In genomic region chr9:103363088-103363487, GRCm38 (mm10) we compare ENCODE assay signal across 9 mouse cellular contexts. TPM values are rescaled to one million over a fixed set of nuclear protein-coding genes. Genes with fewer than 3 reads are reported as not detected.
DNase-seq lines count a peak whose midpoint lies in the region; ATAC-seq and TF ChIP-seq lines count a peak whose summit lies in the region.
"Had no signal": no experiment of that assay in that cellular context is flagged by ENCODE, and none has a peak within 500 bp of the region (broad histone marks: within the 10 kb centered on the region; RNA-seq: fewer than 3 reads in every experiment).

No protein-coding gene starts in this region.

- TF ChIP-seq POLR2A in bone marrow macrophage, adult 2 months (IDR thresholded peaks at IDR 0.05; ENCODE audit: borderline replicate concordance, low read depth, low read length) = no peak

- H3K4me2 ChIP-seq in heart, embryonic 16.5 days (ENCODE audit: low read depth, low read length) = peak overlapping the region; percentile 82
- H3K4me2 ChIP-seq in hindbrain, embryonic 15.5 days = peak overlapping the region; percentile 77
- H3K4me2 ChIP-seq in midbrain, embryonic 12.5 days (replicated peaks) = peak overlapping the region; percentile 72

- intact Hi-C loops in left cerebral cortex, adult 2 months (cut with DNase I) = loop anchor here (5.0 to 10.0 kb wide), 4 partner anchors 56 to 642 kb away; partner anchors contain the start of genes 1300017J02Rik, Nphp3, Tmem108 and Topbp1

- no peak overlapping the region; the same call in 1 of the 2 replicates for H3K27ac ChIP-seq in heart, embryonic 16.5 days (ENCODE audit: low read length)
- no peak overlapping the region for H3K27ac ChIP-seq in bone marrow macrophage, adult 2 months (ENCODE audit: insufficient read depth, low read depth, low read length)
- no peak overlapping the region for H3K27ac ChIP-seq in hindbrain, embryonic 15.5 days (replicated peaks)
- H3K27ac ChIP-seq in midbrain, embryonic 12.5 days (replicated peaks) = no peak overlapping the region
- H3K27ac ChIP-seq in left cerebral cortex, adult 2 months = no peak overlapping the region

- H3K4me1 ChIP-seq in heart, embryonic 16.5 days (ENCODE audit: control insufficient read depth, insufficient read depth, low read length) = peaks cover 36% of the 10 kb centered on the region
- peaks cover 20% of the 10 kb centered on the region for H3K4me1 ChIP-seq in bone marrow macrophage, adult 2 months (ENCODE audit: control insufficient read depth, insufficient read depth, low read length)
- H3K4me1 ChIP-seq in hindbrain, embryonic 15.5 days (replicated peaks) = peaks cover 33% of the 10 kb centered on the region
- H3K4me1 ChIP-seq in midbrain, embryonic 12.5 days = peaks cover 21% of the 10 kb centered on the region

- peaks cover 18% of the 10 kb centered on the region for H3K36me3 ChIP-seq in heart, embryonic 16.5 days (ENCODE audit: control insufficient read depth, insufficient read depth)
- peaks cover 10% of the 10 kb centered on the region for H3K36me3 ChIP-seq in hindbrain, embryonic 15.5 days
- peaks cover 22% of the 10 kb centered on the region for H3K36me3 ChIP-seq in midbrain, embryonic 12.5 days

- 47% methylated on average over 6 of the region's 6 CpGs for WGBS in heart, embryonic 16.5 days
- 70% methylated on average over 6 of the region's 6 CpGs for WGBS in hindbrain, embryonic 15.5 days
- WGBS in midbrain, embryonic 12.5 days = 75% methylated on average over 6 of the region's 6 CpGs

- no peaks in the 10 kb centered on the region for H3K9me3 ChIP-seq in heart, embryonic 16.5 days (replicated peaks; ENCODE audit: control insufficient read depth, low read length)
- H3K9me3 ChIP-seq in hindbrain, embryonic 15.5 days = no peaks in the 10 kb centered on the region
- H3K9me3 ChIP-seq in midbrain, embryonic 12.5 days = no peaks in the 10 kb centered on the region

- TF ChIP-seq CTCF in bone marrow macrophage, adult 2 months (IDR thresholded peaks at IDR 0.05; ENCODE audit: low read depth, low read length) = no peak
- TF ChIP-seq CTCF in left cerebral cortex, adult 2 months (IDR thresholded peaks at IDR 0.05) = no peak

- no peak for ATAC-seq in heart, embryonic 16.5 days (replicated peaks; ENCODE audit: extremely low read depth, insufficient read depth, low FRiP score)
- ATAC-seq in hindbrain, embryonic 15.5 days (ENCODE audit: low FRiP score, low read depth) = no peak
- no peak for ATAC-seq in midbrain, embryonic 12.5 days (ENCODE audit: low FRiP score, low read depth)
- no peak for ATAC-seq in granulocyte monocyte progenitor cell, adult 5-6 weeks (replicated peaks; ENCODE audit: poor library complexity, severe bottlenecking)

- DNase-seq in heart, adult 18-20 months = no peak
- no peak for DNase-seq in spleen, postnatal 4 days (ENCODE audit: low spot score in 2 of 2)
- DNase-seq in left cerebral cortex, adult 2 months (ENCODE audit: extremely low spot score in 1 of 2, low spot score in 2 of 2) = no peak
- DNase-seq: gastrocnemius, postnatal 10 days had no signal

- peak overlapping the region; percentile 99 for H3K4me3 ChIP-seq in heart, embryonic 16.5 days (ENCODE audit: low read length)
- peak overlapping the region; percentile 86; the same call in 1 of the 2 replicates for H3K4me3 ChIP-seq in bone marrow macrophage, adult 2 months (ENCODE audit: insufficient read depth, low read length)
- peak overlapping the region; percentile 97; the same call in 1 of the 2 replicates for H3K4me3 ChIP-seq in hindbrain, embryonic 15.5 days
- H3K4me3 ChIP-seq in midbrain, embryonic 12.5 days = peak overlapping the region; percentile 89; the same call in 1 of the 2 replicates
- no peak overlapping the region for H3K4me3 ChIP-seq in left cerebral cortex, adult 2 months

- no peaks in the 10 kb centered on the region for H3K27me3 ChIP-seq in heart, embryonic 16.5 days (ENCODE audit: control insufficient read depth, insufficient read depth, low read length)
- H3K27me3 ChIP-seq in hindbrain, embryonic 15.5 days = no peaks in the 10 kb centered on the region
- no peaks in the 10 kb centered on the region for H3K27me3 ChIP-seq in midbrain, embryonic 12.5 days

- peak overlapping the region; percentile 99; the same call in 1 of the 2 replicates for H3K9ac ChIP-seq in heart, embryonic 16.5 days (ENCODE audit: low read length)
- H3K9ac ChIP-seq in hindbrain, embryonic 15.5 days = 0 out of 2 replicates have a peak overlapping the region, but pooled peaks have one; percentile 86
- H3K9ac ChIP-seq in midbrain, embryonic 12.5 days (replicated peaks) = no peak overlapping the region

RNA-seq across cellular contexts. Expression of gene Cdv3, which starts 2.6 kb away (rescaled TPM):
- 77.5 and 89.1 TPM in 2 replicates for polyA plus RNA-seq in heart, embryonic 16.5 days (2015; fragmentation: Nextera tagmentation; extraction: Ambion mirVana)
- total RNA-seq in heart, adult 18-20 months (2021) = 100 to 1,000 TPM; 136 to 151 TPM
- polyA plus RNA-seq in bone marrow macrophage, adult 2 months (2012; ENCODE audit: insufficient read depth, insufficient read length, missing spikeins) = 87.7 and 93.1 TPM in 2 replicates
- 85.6 and 85.9 TPM in 2 replicates for polyA plus RNA-seq in hindbrain, embryonic 15.5 days (2015; fragmentation: Nextera tagmentation; extraction: Ambion mirVana)
- 100 and 111 TPM in 2 replicates for polyA plus RNA-seq in midbrain, embryonic 12.5 days (2016; fragmentation: Nextera tagmentation; extraction: Ambion mirVana)
- total RNA-seq in granulocyte monocyte progenitor cell, adult 5-6 weeks (2014; fragmentation: Nextera tagmentation) = 111 and 118 TPM in 2 replicates
- 171 and 197 TPM in 2 replicates for total RNA-seq in granulocyte monocyte progenitor cell, adult 5-6 weeks (2017)
- 10 to 100 TPM; 74.1 to 79.7 TPM for total RNA-seq in left cerebral cortex, adult 2 months (2021)

RNA-seq across cellular contexts. Expression of gene Topbp1, which starts 58.1 kb away (rescaled TPM):
- 36.9 and 37.2 TPM in 2 replicates for polyA plus RNA-seq in heart, embryonic 16.5 days (2015; fragmentation: Nextera tagmentation; extraction: Ambion mirVana)
- total RNA-seq in heart, adult 18-20 months (2021) = 10 to 100 TPM in 1 of 2 experiments, 1 to 10 TPM in 1; 9.0 to 13.4 TPM
- polyA plus RNA-seq in bone marrow macrophage, adult 2 months (2012; ENCODE audit: insufficient read depth, insufficient read length, missing spikeins) = 43.9 and 49.4 TPM in 2 replicates
- 19.7 and 20.9 TPM in 2 replicates for polyA plus RNA-seq in hindbrain, embryonic 15.5 days (2015; fragmentation: Nextera tagmentation; extraction: Ambion mirVana)
- 77.6 and 79.2 TPM in 2 replicates for polyA plus RNA-seq in midbrain, embryonic 12.5 days (2016; fragmentation: Nextera tagmentation; extraction: Ambion mirVana)
- 154 and 214 TPM in 2 replicates for total RNA-seq in granulocyte monocyte progenitor cell, adult 5-6 weeks (2014; fragmentation: Nextera tagmentation)
- total RNA-seq in granulocyte monocyte progenitor cell, adult 5-6 weeks (2017) = 211 and 230 TPM in 2 replicates
- 10 to 100 TPM; 20.0 to 23.1 TPM for total RNA-seq in left cerebral cortex, adult 2 months (2021)

RNA-seq across cellular contexts. Expression of gene 1300017J02Rik, which starts 58.2 kb away (rescaled TPM):
- 1.0 and 1.7 TPM in 2 replicates for polyA plus RNA-seq in heart, embryonic 16.5 days (2015; fragmentation: Nextera tagmentation; extraction: Ambion mirVana)
- not detected for total RNA-seq in heart, adult 18-20 months (2021)
- polyA plus RNA-seq in bone marrow macrophage, adult 2 months (2012; ENCODE audit: insufficient read depth, insufficient read length, missing spikeins) = not detected in 2 replicates
- 1.1 and 1.3 TPM in 2 replicates for polyA plus RNA-seq in hindbrain, embryonic 15.5 days (2015; fragmentation: Nextera tagmentation; extraction: Ambion mirVana)
- polyA plus RNA-seq in midbrain, embryonic 12.5 days (2016; fragmentation: Nextera tagmentation; extraction: Ambion mirVana) = 2.5 and 3.0 TPM in 2 replicates
- not detected in 2 replicates for total RNA-seq in granulocyte monocyte progenitor cell, adult 5-6 weeks (2014; fragmentation: Nextera tagmentation)
- 0.04 TPM in 1 of 2 replicates, not detected in the other for total RNA-seq in granulocyte monocyte progenitor cell, adult 5-6 weeks (2017)
- not detected for total RNA-seq in left cerebral cortex, adult 2 months (2021)
